ENCODE assay signal across 24 mouse cellular contexts in genomic region chr1:46077891-46078290, GRCm38 (mm10). TPM values are rescaled to one million over a fixed set of nuclear protein-coding genes. Genes with fewer than 3 reads are reported as not detected.
DNase-seq lines count a peak whose midpoint lies in the region; ATAC-seq and TF ChIP-seq lines count a peak whose summit lies in the region.
"Had no signal": no experiment of that assay in that cellular context is flagged by ENCODE, and none has a peak within 500 bp of the region (broad histone marks: within the 10 kb centered on the region; RNA-seq: fewer than 3 reads in every experiment).

No protein-coding gene starts in this region.

- H3K9me3 ChIP-seq in CH12.LX (replicated peaks; ENCODE audit: low read length), result no peaks in the 10 kb centered on the region
- no peaks in the 10 kb centered on the region for H3K9me3 ChIP-seq in midbrain, postnatal 0 days (ENCODE audit: low read length)
- no peaks in the 10 kb centered on the region for H3K9me3 ChIP-seq in intestine, embryonic 15.5 days
- H3K9me3 ChIP-seq: G1E had no signal

- no peak overlapping the region for H3K9ac ChIP-seq in heart, adult 2 months (ENCODE audit: low read depth, low read length)
- no peak overlapping the region for H3K9ac ChIP-seq in CH12.LX (ENCODE audit: insufficient read depth, low read depth)
- H3K9ac ChIP-seq in midbrain, postnatal 0 days (replicated peaks; ENCODE audit: low read length, poor library complexity, severe bottlenecking), result no peak overlapping the region
- no peak overlapping the region for H3K9ac ChIP-seq in intestine, embryonic 15.5 days

- H3K4me1 ChIP-seq in heart, adult 2 months (ENCODE audit: control insufficient read depth, insufficient read depth, low read length), result no peaks in the 10 kb centered on the region
- peaks cover 0 to 9% of the 10 kb centered on the region in 2 experiments; a peak in 2 of 4 replicates for H3K4me1 ChIP-seq in CH12.LX (ENCODE audit: control insufficient read depth in 1 of 2, insufficient read depth in 2 of 2)
- H3K4me1 ChIP-seq in midbrain, postnatal 0 days (ENCODE audit: insufficient read depth, low read length), result no peaks in the 10 kb centered on the region
- H3K4me1 ChIP-seq in intestine, embryonic 15.5 days (replicated peaks), result no peaks in the 10 kb centered on the region

- H3K4me3 ChIP-seq in heart, adult 2 months, result no peak overlapping the region
- H3K4me3 ChIP-seq in CH12.LX (replicated peaks in 1 of 3; ENCODE audit: low read depth in 2 of 3, low read length in 2 of 3, poor library complexity in 1 of 3), result no peak overlapping the region
- no peak overlapping the region for H3K4me3 ChIP-seq in midbrain, postnatal 0 days (ENCODE audit: low read depth, low read length)
- no peak overlapping the region for H3K4me3 ChIP-seq in intestine, embryonic 15.5 days (replicated peaks)

- no peak for TF ChIP-seq EP300 in heart, adult 2 months (IDR thresholded peaks at IDR 0.05; ENCODE audit: insufficient read depth, low read depth, low read length)
- TF ChIP-seq EP300 in CH12.LX (IDR thresholded peaks at IDR 0.05; ENCODE audit: low read length), result peak; percentile 44

- no peak for ATAC-seq in midbrain, postnatal 0 days (ENCODE audit: low FRiP score)
- no peak for ATAC-seq in intestine, embryonic 15.5 days
- ATAC-seq: activated CD4-positive, CD25-positive, alpha-beta regulatory T cell, adult 4 months; CD4-positive, CD25-positive, alpha-beta regulatory T cell, adult 4 months; Patski had no signal

- no peaks in the 10 kb centered on the region for H3K36me3 ChIP-seq in heart, adult 2 months (ENCODE audit: control insufficient read depth, insufficient read depth, low read length)
- no peaks in the 10 kb centered on the region for H3K36me3 ChIP-seq in CH12.LX (replicated peaks in 1 of 2; ENCODE audit: control insufficient read depth in 1 of 2, insufficient read depth in 1 of 2, low read length in 1 of 2)
- H3K36me3 ChIP-seq in midbrain, postnatal 0 days (ENCODE audit: insufficient read depth, low read length), result no peaks in the 10 kb centered on the region
- H3K36me3 ChIP-seq in intestine, embryonic 15.5 days, result no peaks in the 10 kb centered on the region
- H3K36me3 ChIP-seq: G1E had no signal

- H3K4me2 ChIP-seq in CH12.LX (ENCODE audit: insufficient read depth, low read depth, poor library complexity, severe bottlenecking), result no peak overlapping the region
- no peak overlapping the region for H3K4me2 ChIP-seq in midbrain, postnatal 0 days (ENCODE audit: low read depth, low read length, poor library complexity, severe bottlenecking)
- H3K4me2 ChIP-seq in intestine, embryonic 15.5 days (replicated peaks), result no peak overlapping the region

- in situ Hi-C loops in CH12.LX (cut with MboI; ENCODE audit: low pct_ligation_motif_present, low pct_unique_long_range_greater_than_20kb, low sequenced_read_pairs), result no loop called here

- dilution Hi-C loops in CH12.LX (cut with MboI; ENCODE audit: extremely low pct_ligation_motif_present, extremely low pct_unique_long_range_greater_than_20kb, low sequenced_read_pairs), result no loop called here

- intact Hi-C loops in heart, adult 2 months (cut with DNase I), result no loop called here

- 89% methylated on average over 2 of the region's 2 CpGs for WGBS in heart, adult 2 months
- WGBS in midbrain, postnatal 0 days, result 87% methylated on average over 2 of the region's 2 CpGs
- WGBS in intestine, embryonic 15.5 days, result 93% methylated on average over 2 of the region's 2 CpGs

- no peak for TF ChIP-seq POLR2A in heart, adult 2 months (IDR thresholded peaks at IDR 0.05; ENCODE audit: insufficient read depth, low read depth, low read length)
- no peak for TF ChIP-seq POLR2A in CH12.LX (IDR thresholded peaks at IDR 0.05; ENCODE audit: low read depth, low read length)

- TF ChIP-seq CTCF in heart, adult 2 months (IDR thresholded peaks at IDR 0.05), result no peak
- no peak for TF ChIP-seq CTCF in CH12.LX (conservative IDR thresholded peaks at IDR 0.05 in 1 of 2, IDR thresholded peaks at IDR 0.05 in 1 of 2; ENCODE audit: low read depth in 2 of 2, low read length in 2 of 2)
- TF ChIP-seq CTCF in midbrain, postnatal 0 days (IDR thresholded peaks at IDR 0.05), result no peak

- DNase-seq in heart, adult 11 months, result peak; percentile 69
- DNase-seq in heart, adult 2 months, result no peak
- DNase-seq in A20 (ENCODE audit: low read depth, low spot score) (peak; percentile 63), CH12.LX (ENCODE audit: extremely low read depth) (peak; percentile 54)
- no peak for DNase-seq in midbrain, postnatal 0 days (ENCODE audit: low spot score)
- DNase-seq: adrenal gland, adult 2 months; adrenal gland, adult 8-10 months; adrenal gland, postnatal 10 days; adrenal gland, postnatal 14 days; adrenal gland, postnatal 25 days; adrenal gland, postnatal 36 days; B cell, adult 2 months; cerebellum, adult 11 months; cerebellum, adult 11-12 months; cerebellum, adult 18-20 months; cerebellum, adult 2 months; cerebellum, adult 8-10 months had no signal

- H3K27me3 ChIP-seq in heart, adult 2 months (ENCODE audit: control insufficient read depth, insufficient read depth, low read length), result no peaks in the 10 kb centered on the region
- no peaks in the 10 kb centered on the region for H3K27me3 ChIP-seq in CH12.LX (replicated peaks)
- no peaks in the 10 kb centered on the region for H3K27me3 ChIP-seq in midbrain, postnatal 0 days (ENCODE audit: insufficient read depth, low read length)
- no peaks in the 10 kb centered on the region for H3K27me3 ChIP-seq in intestine, embryonic 15.5 days (replicated peaks)
- H3K27me3 ChIP-seq: Patski had no signal

- H3K27ac ChIP-seq in heart, adult 2 months, result no peak overlapping the region
- no peak overlapping the region for H3K27ac ChIP-seq in CH12.LX (ENCODE audit: insufficient read depth, low read depth)
- no peak overlapping the region for H3K27ac ChIP-seq in midbrain, postnatal 0 days (ENCODE audit: low read depth, low read length)
- no peak overlapping the region for H3K27ac ChIP-seq in intestine, embryonic 15.5 days

- H3K79me2 ChIP-seq in heart, adult 2 months (replicated peaks; ENCODE audit: control insufficient read depth, insufficient read depth, low read length), result no peaks in the 10 kb centered on the region
- H3K79me2 ChIP-seq in CH12.LX (replicated peaks; ENCODE audit: control insufficient read depth, extremely low read depth, insufficient read depth, poor library complexity, severe bottlenecking), result no peaks in the 10 kb centered on the region

- no peak for TF ChIP-seq RAD21 in CH12.LX (IDR thresholded peaks at IDR 0.05; ENCODE audit: low read depth, low read length)

TF ChIP-seq in CH12.LX, 34 proteins besides CTCF, POLR2A, EP300 and RAD21:
- no peak for TF ChIP-seq HCFC1 (IDR thresholded peaks at IDR 0.05; ENCODE audit: low read depth, low read length)
- no peak for TF ChIP-seq NELFE (IDR thresholded peaks at IDR 0.05; ENCODE audit: low read depth, low read length)
- TF ChIP-seq CHD1 (IDR thresholded peaks at IDR 0.05; ENCODE audit: low read depth, low read length), result no peak
- no peak for TF ChIP-seq JUN (IDR thresholded peaks at IDR 0.05; ENCODE audit: insufficient read depth, low read depth, low read length)
- no peak for TF ChIP-seq RCOR1 (conservative IDR thresholded peaks at IDR 0.05; ENCODE audit: low read depth, low read length)
- no peak for TF ChIP-seq ZNF384 (IDR thresholded peaks at IDR 0.05; ENCODE audit: low read depth, low read length)
- TF ChIP-seq ZKSCAN1 (IDR thresholded peaks at IDR 0.05; ENCODE audit: borderline replicate concordance, low read depth, low read length), result no peak
- TF ChIP-seq CHD2 (IDR thresholded peaks at IDR 0.05; ENCODE audit: low read length), result no peak
- no peak for TF ChIP-seq MAZ (IDR thresholded peaks at IDR 0.05; ENCODE audit: low read depth, low read length)
- no peak for TF ChIP-seq ZMIZ1 (IDR thresholded peaks at IDR 0.05; ENCODE audit: low read depth, low read length)
- no peak for TF ChIP-seq GABPA (IDR thresholded peaks at IDR 0.05; ENCODE audit: insufficient replicate concordance, low read depth, low read length)
- no peak for TF ChIP-seq ZC3H11A (IDR thresholded peaks at IDR 0.05; ENCODE audit: low read depth, low read length)
- TF ChIP-seq TBP (conservative IDR thresholded peaks at IDR 0.05; ENCODE audit: low read depth, low read length), result no peak
- no peak for TF ChIP-seq E2F4 (IDR thresholded peaks at IDR 0.05; ENCODE audit: insufficient replicate concordance, low read depth, low read length)
- no peak for TF ChIP-seq BHLHE40 (IDR thresholded peaks at IDR 0.05; ENCODE audit: low read depth, low read length)
- TF ChIP-seq KAT2A (IDR thresholded peaks at IDR 0.05; ENCODE audit: insufficient replicate concordance, low read length), result no peak
- TF ChIP-seq ETS1 (conservative IDR thresholded peaks at IDR 0.05; ENCODE audit: low read depth, low read length), result no peak
- no peak for TF ChIP-seq POLR2AphosphoS2 (IDR thresholded peaks at IDR 0.05; ENCODE audit: low read depth, low read length)
- no peak for TF ChIP-seq MAX (IDR thresholded peaks at IDR 0.05; ENCODE audit: low read length)

RNA-seq across cellular contexts. Expression of gene Dnah7b, which starts 11.8 kb away (rescaled TPM):
- total RNA-seq in heart, adult 2 months (2021), result under 1 TPM; 0.42 to 0.73 TPM
- 0.29 and 0.55 TPM in 2 replicates for polyA plus RNA-seq in heart, adult 2 months (2012; rRNA removed)
- total RNA-seq in CH12.LX (2012; rRNA removed) (not detected in 2 replicates), CH12.LX (2014; rRNA removed) (not detected in 2 replicates)
- not detected in 2 replicates for polyA plus RNA-seq in CH12.LX (2012; ENCODE audit: insufficient read length, low read depth)
- total RNA-seq in midbrain, postnatal 0 days (2014; rRNA removed), result 3.6 and 7.3 TPM in 2 replicates
- 1.3 and 2.8 TPM in 2 replicates for polyA plus RNA-seq in midbrain, postnatal 0 days (2015; fragmentation: Nextera tagmentation; extraction: Ambion mirVana)
- polyA plus RNA-seq in intestine, embryonic 15.5 days (2015; fragmentation: Nextera tagmentation; extraction: Ambion mirVana), result 0.99 and 1.2 TPM in 2 replicates
- total RNA-seq: MEL had no signal
- polyA plus RNA-seq: C2C12, G1E had no signal

Comparison
In these comparisons a context has a peak if more than half of its experiments do, and no peak if none do; other contexts are left out.
1. DNase-seq: peak in heart, adult 11 months (single experiment), A20 (single experiment) and CH12.LX (single experiment); none in heart, adult 2 months (0 of 2) and midbrain, postnatal 0 days (single experiment).